Mouse (Mus musculus) lung, embryonic 15.5 days (tissue): Measurements from ENCODE around the gene Scaf11. TPM values are rescaled to one million over a fixed set of nuclear protein-coding genes. Genes with fewer than 3 reads are reported as not detected.
A peak's percentile ranks its signal among the peaks of the same experiment; 100 is the strongest.
"Not testable (repeated sequence)": the region's sequence is repeated elsewhere in the genome, so short reads cannot be mapped to it uniquely, and the experiment has no call there.

Source experiments
- ATAC-seq: fragments of 200-750 bp; cut with Nextera tagmentation; 2 replicates; pipeline ENCODE4 v1.8.0; 2017; ENCODE audit warnings: moderate number of reproducible peaks, borderline replicate concordance; ENCODE audit not compliant: low FRiP score, low TSS enrichment; ENCODE audit errors: extremely low read depth
- H3K27ac ChIP-seq: fragments of 300-500 bp; sonication (generic); 2 replicates; pipeline ENCODE4 v1.5.1; 2015; ENCODE audit warnings: moderate library complexity, mild to moderate bottlenecking, inconsistent platforms
- H3K27me3 ChIP-seq: fragments of 300-500 bp; sonication (generic); 2 replicates; pipeline ENCODE4 v1.6.1; 2015; ENCODE audit warnings: inconsistent platforms
- H3K36me3 ChIP-seq: fragments of 300-500 bp; sonication (generic); 2 replicates; pipeline ENCODE4 v1.6.1; 2015; ENCODE audit warnings: inconsistent platforms
- H3K4me1 ChIP-seq: fragments of 300-500 bp; sonication (generic); 2 replicates; pipeline ENCODE4 v1.6.1; 2015; ENCODE audit warnings: inconsistent platforms
- H3K4me2 ChIP-seq: fragments of 300-500 bp; sonication (generic); 2 replicates; pipeline ENCODE4 v1.6.1; 2015; ENCODE audit warnings: inconsistent platforms, mild to moderate bottlenecking, moderate library complexity
- H3K4me3 ChIP-seq: fragments of 300-500 bp; sonication (generic); 2 replicates; pipeline ENCODE4 v1.5.1; 2015; ENCODE audit warnings: mild to moderate bottlenecking, inconsistent platforms
- H3K9ac ChIP-seq: fragments of 300-500 bp; sonication (generic); 2 replicates; pipeline ENCODE4 v1.6.1; 2015; ENCODE audit warnings: inconsistent platforms
- H3K9me3 ChIP-seq: fragments of 300-500 bp; sonication (generic); 2 replicates; pipeline ENCODE4 v1.6.1; 2016; ENCODE audit warnings: inconsistent platforms
- WGBS: fragments of 180-500 bp; shearing (Covaris S2); methylation state at CpG from one replicate; pipeline ENCODE4 v1.1.7; 2015; 5-methylcytosine and 5-hydroxymethylcytosine counted together
- polyA plus RNA-seq: library from polyadenylated mRNA; unstranded; fragments of >200 nt; fragmentation: Nextera tagmentation; extraction: Ambion mirVana; gene quantifications from 2 replicates; pipeline ENCODE4 v1.2.1, GENCODE M21; 2015

The Scaf11 gene
- 91.1 and 93.5 TPM in 2 replicates for polyA plus RNA-seq

DNA sequence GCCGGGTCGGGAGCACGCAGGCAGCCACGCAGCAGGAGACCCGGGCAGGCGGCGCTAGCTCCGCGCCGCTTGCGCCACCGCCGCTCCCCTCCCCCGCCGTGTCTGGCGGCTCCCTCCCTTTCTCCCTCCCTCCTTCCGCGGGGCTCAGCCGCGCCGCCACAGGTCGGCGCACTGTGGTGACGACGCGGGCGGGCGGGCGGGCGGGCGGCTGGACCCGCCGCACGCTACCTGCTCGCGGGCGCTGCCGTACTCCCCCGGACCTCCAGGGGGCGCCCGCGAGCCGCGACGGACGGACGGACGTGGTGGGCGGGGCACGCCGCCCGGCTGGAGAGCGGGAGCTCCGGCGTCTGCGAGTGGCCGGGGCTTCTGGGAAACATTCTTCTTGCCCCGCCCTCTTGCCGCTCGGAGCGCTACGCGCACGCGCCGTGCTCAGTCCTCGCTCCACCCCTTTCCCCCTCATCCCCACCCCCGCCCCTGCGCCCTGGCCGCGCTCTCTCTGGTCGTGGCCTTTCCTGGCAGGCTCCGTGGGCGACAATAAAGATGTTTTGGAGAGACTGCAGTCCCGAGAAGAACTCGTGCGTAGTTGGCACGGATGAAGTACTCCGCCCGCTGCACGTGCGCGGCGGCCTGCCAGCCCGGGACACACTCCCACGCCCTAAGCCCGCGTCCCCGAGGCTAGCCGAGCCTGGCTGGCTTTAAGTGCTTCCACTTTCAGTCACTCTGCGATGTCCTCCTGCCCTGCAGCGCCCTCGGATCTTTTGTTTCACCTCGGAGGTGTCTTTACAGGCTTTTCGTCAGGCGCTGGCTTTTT is at the start of gene Scaf11:
Gene Scaf11 (minus strand): TSS at position 114 of the 811 bp plus-strand sequence.
- H3K27ac ChIP-seq, result peak within 1 kb of the TSS; percentile 100
- ATAC-seq, result peak; percentile 93
- peak within 1 kb of the TSS; percentile 81 for H3K4me2 ChIP-seq
- no peaks in the 10 kb centered on the region for H3K36me3 ChIP-seq
- peaks cover 33% of the 10 kb centered on the region for H3K4me1 ChIP-seq
- under 1% methylated on average over 74 of the region's 96 CpGs for WGBS
- H3K9ac ChIP-seq, result peak within 1 kb of the TSS; percentile 89
- no peaks in the 10 kb centered on the region for H3K9me3 ChIP-seq
- H3K27me3 ChIP-seq, result no peaks in the 10 kb centered on the region
- H3K4me3 ChIP-seq, result peak within 1 kb of the TSS; percentile 93

DNA sequence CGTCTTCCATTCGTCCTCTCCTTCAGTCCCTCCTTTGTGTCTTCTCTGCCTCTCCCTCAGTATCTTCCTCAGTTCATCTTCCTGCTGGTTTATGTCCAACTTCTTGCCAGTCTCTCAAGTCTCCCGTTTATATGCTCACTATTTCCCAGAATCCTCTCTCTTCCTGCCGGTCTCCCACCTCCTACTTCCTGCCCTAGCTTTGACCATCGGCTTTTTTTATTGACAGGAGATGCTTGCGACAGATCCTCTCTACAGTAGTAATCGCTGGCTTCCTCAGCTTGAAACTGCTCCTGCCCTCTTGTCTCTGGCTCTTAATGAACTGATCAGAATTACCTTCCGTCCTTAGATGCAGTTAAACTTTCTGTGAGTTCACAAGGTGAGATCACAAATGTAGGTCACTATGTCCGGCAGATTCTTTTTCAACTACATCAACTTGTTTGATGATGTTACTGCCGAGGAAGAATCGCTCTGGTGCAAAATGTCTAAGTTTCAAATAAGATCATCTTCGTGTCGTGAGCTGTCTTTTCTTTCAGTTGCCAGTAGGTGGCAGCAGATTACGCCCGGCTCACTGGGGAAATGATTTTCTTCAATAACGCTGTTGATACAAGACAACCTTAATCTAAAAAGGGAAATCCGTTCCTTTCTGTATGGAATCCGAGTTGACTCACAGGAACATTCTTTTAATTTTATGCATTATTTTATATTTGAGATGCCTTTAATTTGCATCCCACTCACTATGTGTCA is 46.6 kb upstream of the Scaf11 start:
- peak overlapping the region; percentile 19 for H3K4me3 ChIP-seq
- no peak overlapping the region for H3K27ac ChIP-seq
- WGBS, result 25% methylated on average over 18 of the region's 18 CpGs
- no peaks in the 10 kb centered on the region for H3K27me3 ChIP-seq
- no peak for ATAC-seq
- H3K9me3 ChIP-seq, result 0 out of 2 replicates have a peak, but pooled peaks cover 9% of the 10 kb centered on the region
- no peak overlapping the region for H3K9ac ChIP-seq
- H3K4me1 ChIP-seq, result no peaks in the 10 kb centered on the region
- H3K4me2 ChIP-seq, result peak overlapping the region; percentile 52
- H3K36me3 ChIP-seq, result no peaks in the 10 kb centered on the region

DNA sequence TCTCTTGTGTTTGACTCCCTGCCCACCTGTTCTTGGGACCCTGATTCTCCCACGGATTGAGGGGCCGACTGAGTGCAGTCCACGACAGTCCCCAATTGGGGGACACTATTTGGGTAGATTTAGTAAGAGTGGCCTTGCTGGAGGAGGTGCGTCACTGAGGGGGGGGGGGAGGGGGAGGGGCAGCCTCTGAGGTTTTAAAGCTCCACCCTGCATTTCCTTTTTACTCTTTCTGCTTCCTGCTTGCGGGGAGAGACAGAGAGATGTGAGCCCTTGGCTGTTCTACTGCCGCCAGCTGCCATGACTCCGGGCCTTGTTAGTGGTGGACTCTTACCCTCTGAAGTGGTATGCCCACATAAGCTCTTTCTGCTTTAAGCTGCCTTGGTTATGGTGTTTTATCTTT is 37.0 kb upstream of the Scaf11 start:
- no peak overlapping the region for H3K4me2 ChIP-seq
- no peaks in the 10 kb centered on the region for H3K4me1 ChIP-seq
- no peak overlapping the region for H3K9ac ChIP-seq
- 85% methylated on average over 7 of the region's 7 CpGs for WGBS
- no peak overlapping the region for H3K27ac ChIP-seq
- H3K9me3 ChIP-seq, result no peaks in the 10 kb centered on the region
- no peaks in the 10 kb centered on the region for H3K27me3 ChIP-seq
- H3K4me3 ChIP-seq, result no peak overlapping the region
- ATAC-seq, result no peak
- no peaks in the 10 kb centered on the region for H3K36me3 ChIP-seq

DNA sequence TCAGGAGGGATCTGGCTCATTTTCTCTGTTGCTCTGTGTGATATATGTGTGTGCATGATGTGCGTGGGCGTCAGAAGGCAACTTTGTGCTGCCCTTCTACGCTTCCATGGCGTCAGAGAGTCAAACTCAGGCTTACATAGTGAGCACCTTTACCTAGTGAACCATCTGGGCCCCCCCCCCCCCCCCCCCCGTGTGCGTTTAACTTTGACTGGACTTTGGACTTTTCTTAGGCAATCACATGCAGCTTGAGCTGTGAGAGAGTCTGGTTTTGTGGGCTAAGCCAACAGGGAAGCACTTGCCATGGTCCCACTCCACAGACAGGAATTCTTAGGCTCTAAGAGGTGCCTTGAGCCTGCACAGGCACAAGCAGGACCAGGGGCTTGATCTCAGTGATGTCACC is 33.6 kb upstream of the Scaf11 start:
- Histone ChIP-seq H3K4me1 (no peaks in the 10 kb centered on the region), H3K27me3 (no peaks in the 10 kb centered on the region), H3K4me2 (no peak overlapping the region), H3K4me3 (no peak overlapping the region), H3K27ac (no peak overlapping the region), H3K9me3 (no peaks in the 10 kb centered on the region), H3K36me3 (no peaks in the 10 kb centered on the region), H3K9ac (no peak overlapping the region)
- no peak for ATAC-seq
- WGBS, result 71% methylated on average over 6 of the region's 6 CpGs

DNA sequence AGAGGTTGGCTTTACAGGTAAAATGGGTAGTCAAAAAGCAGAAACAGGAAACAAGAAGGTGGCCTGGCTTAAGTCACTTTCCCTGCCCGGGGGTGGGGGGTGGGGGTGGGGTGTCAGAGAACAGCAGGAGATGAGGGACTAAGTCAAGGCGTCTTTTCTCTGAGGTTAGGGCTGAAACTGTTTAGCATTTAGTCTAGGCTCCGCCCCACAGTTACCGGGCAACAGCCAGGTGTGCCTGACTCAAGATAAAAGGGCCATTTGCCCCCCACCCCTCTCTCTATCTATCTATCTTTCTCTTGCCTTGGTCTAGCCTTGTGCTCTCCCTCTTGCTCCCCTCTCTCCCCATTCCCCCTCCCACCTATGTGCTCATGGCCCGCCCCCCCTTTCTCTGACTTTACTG is 32.9 kb upstream of the Scaf11 start:
- Histone ChIP-seq H3K4me1 (no peaks in the 10 kb centered on the region; the same call in 1 of the 2 replicates), H3K27ac (no peak overlapping the region), H3K4me3 (no peak overlapping the region), H3K4me2 (no peak overlapping the region), H3K9me3 (no peaks in the 10 kb centered on the region), H3K36me3 (no peaks in the 10 kb centered on the region), H3K9ac (no peak overlapping the region), H3K27me3 (no peaks in the 10 kb centered on the region)
- whole genome bisulfite sequencing, result 68% methylated on average over 5 of the region's 5 CpGs
- no peak for ATAC-seq

DNA sequence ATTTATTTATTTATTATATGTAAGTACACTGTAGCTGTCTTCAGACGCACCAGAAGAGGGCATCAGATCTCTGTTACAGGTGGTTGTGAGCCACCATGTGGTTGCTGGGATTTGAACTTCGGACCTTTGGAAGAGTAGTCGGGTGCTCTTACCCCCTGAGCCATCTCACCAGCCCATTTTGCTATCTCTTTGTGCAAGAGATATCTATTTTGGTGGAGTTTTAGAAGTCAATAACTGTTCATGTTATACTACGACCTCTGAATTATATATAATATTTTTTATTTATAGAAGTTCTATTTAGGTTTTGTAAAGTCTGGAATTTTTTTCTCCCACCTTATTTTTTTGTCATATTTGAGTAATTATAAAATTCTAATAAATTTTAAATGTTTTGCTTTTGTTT is 32.3 kb upstream of the Scaf11 start:
- H3K4me1 ChIP-seq, H3K9me3 ChIP-seq, H3K9ac ChIP-seq, H3K27ac ChIP-seq, H3K4me2 ChIP-seq, ATAC-seq, H3K4me3 ChIP-seq, H3K36me3 ChIP-seq, H3K27me3 ChIP-seq: not testable (repeated sequence)
- 96% methylated on average over 4 of the region's 4 CpGs for WGBS

DNA sequence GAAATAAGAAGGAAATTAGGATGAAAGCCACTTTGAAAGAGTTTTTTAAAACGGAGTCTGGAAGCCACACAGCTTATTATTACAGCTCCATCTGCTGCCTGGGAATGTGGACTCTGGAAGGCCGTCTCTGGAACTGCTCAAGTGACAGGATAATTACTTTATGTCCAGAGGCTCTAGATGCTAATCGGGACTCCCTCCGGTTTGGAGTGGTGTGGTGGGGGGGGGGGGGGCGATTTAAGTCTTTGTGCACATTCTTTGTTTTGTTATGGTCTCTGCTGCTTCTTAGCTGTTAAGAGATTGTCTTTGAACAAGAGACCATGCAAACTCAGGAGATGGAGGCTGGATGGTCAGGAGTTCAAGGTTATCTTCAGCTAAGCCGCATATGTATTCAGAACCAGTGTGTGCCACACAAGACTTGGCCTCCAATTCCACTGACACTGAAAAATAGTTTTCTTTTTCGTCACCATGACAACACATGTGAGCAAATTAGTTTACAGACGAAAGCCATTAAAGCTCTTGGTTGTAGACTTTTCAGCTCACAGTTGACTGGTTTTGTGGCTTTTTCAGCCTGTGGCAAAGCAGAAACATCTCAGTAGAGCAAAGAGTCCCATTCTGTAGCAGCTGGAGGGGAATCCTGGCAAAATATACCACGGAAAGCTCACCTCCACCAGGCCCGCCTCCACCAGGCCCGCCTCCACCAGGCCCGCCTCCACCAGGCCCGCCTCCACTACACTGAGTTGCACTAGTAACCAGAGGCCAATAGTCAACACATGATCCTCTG is 31.4 kb upstream of the Scaf11 start:
- ATAC-seq, result no peak
- WGBS, result 52% methylated on average over 13 of the region's 13 CpGs
- Histone ChIP-seq H3K9me3 (no peaks in the 10 kb centered on the region), H3K9ac (no peak overlapping the region), H3K27ac (no peak overlapping the region), H3K27me3 (no peaks in the 10 kb centered on the region), H3K4me3 (no peak overlapping the region), H3K4me1 (no peaks in the 10 kb centered on the region; the same call in 1 of the 2 replicates), H3K4me2 (no peak overlapping the region), H3K36me3 (no peaks in the 10 kb centered on the region)

DNA sequence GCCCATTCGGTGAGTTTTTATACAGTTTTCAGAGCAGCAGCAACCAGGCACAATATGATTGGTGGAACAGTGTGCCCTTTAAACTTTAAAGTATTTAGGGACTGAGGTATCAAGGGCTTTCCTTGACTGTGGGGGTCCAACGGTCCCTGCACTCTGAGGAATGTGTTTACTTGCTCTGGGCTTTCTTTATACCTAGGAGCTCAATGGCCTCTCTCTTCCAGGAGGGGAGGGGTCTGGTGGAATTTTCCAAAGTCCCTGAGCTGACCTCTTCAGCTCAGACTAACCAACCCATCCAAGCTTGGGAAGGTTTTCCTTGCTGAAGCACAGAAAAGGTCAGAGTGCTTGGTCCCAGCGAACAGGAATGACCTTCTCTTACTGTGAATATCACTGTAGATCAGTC is 30.8 kb upstream of the Scaf11 start:
- ATAC-seq, result no peak

DNA sequence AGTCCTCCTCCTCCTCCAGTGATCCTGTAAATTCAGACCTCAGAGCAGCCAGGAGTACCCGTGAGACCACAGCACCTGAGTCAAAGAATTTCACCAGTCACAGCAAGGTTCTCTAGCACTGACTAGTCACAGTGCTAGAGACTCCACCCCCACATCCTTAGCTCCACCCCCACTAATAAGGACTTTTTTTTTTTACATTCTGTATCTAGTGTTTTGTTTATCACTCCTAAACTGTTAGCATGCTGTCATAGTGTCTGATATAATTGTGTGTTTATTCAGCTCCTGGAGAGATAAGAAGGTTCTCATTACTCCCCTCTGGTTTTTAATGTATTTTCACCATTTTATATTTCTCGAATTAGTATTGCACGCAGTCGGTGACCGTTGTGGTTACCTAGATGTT is 29.5 kb upstream of the Scaf11 start:
- 71% methylated on average over 5 of the region's 5 CpGs for WGBS
- no peaks in the 10 kb centered on the region for H3K36me3 ChIP-seq
- no peak overlapping the region for H3K4me2 ChIP-seq

More for the DNA sequence above, 30.8 kb upstream of the Scaf11 start:
- 28% methylated on average over 3 of the region's 3 CpGs for WGBS
- Histone ChIP-seq H3K4me3 (no peak overlapping the region), H3K9me3 (no peaks in the 10 kb centered on the region), H3K4me2 (no peak overlapping the region), H3K9ac (no peak overlapping the region), H3K27ac (no peak overlapping the region), H3K27me3 (no peaks in the 10 kb centered on the region), H3K36me3 (no peaks in the 10 kb centered on the region), H3K4me1 (no peaks in the 10 kb centered on the region; the same call in 1 of the 2 replicates)

DNA sequence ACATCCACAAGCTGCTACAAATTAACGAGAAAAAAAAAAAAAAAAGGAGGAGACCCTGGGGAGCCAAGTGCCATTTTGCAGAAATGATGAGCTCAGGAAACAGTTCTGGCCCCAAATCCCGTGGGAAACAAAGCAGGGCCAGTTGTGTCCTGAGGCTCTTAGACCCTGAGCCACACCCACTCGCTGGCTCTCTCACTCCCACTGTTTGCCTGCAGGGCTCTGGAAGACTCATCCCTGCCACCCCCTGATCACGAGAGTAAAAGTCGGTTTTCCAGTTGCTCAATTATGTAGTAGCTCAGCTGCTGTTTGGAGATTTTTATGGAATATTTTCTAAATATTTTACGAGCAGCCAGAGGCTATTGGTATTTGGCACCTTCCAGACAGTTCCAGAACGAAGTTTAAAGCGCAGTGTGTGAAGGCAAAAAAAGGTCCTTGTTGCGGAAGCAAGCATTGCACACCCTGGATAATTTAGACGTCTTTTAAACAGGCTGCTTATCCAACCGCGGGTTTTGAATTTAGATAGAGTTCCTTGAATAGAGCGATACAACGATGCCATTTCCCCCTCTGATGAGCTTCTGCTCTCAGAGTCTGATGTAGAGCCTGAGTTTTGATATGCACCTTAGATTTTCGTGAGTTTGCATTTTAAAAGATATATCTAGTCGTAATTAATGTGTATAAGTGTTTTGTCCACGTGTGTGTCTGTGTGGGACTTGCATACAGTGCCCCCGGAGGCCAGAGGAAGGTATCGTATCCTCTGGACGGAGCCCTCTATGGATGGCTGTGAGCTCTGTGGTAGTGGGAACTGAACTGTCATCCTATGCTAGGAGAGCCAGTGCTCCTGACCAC is 28.5 kb upstream of the Scaf11 start:
- no peaks in the 10 kb centered on the region for H3K27me3 ChIP-seq
- H3K4me2 ChIP-seq, result peak overlapping the region; percentile 47
- peak; percentile 70; the same call in 1 of the 2 replicates for ATAC-seq
- 27% methylated on average over 20 of the region's 20 CpGs for WGBS
- H3K4me1 ChIP-seq, result no peaks in the 10 kb centered on the region; the same call in 1 of the 2 replicates
- no peak overlapping the region for H3K9ac ChIP-seq
- H3K36me3 ChIP-seq, result no peaks in the 10 kb centered on the region
- H3K4me3 ChIP-seq, result peak overlapping the region; percentile 12
- H3K9me3 ChIP-seq, result no peaks in the 10 kb centered on the region
- H3K27ac ChIP-seq, result no peak overlapping the region

More for the DNA sequence above, 29.5 kb upstream of the Scaf11 start:
- no peak overlapping the region for H3K4me3 ChIP-seq
- no peak overlapping the region for H3K27ac ChIP-seq
- H3K27me3 ChIP-seq, result no peaks in the 10 kb centered on the region
- H3K9me3 ChIP-seq, result no peaks in the 10 kb centered on the region
- ATAC-seq, result no peak
- no peaks in the 10 kb centered on the region; the same call in 1 of the 2 replicates for H3K4me1 ChIP-seq
- H3K9ac ChIP-seq, result no peak overlapping the region
